Mouse (Mus musculus) forebrain, embryonic 11.5 days (tissue): Measurements from ENCODE around the gene Cdh12. TPM values are rescaled to one million over a fixed set of nuclear protein-coding genes. Genes with fewer than 3 reads are reported as not detected.

Experiments
- ATAC-seq: fragments of 200-750 bp; cut with Nextera tagmentation; replicated peaks from 2 replicates; pipeline ENCODE4 v1.8.0; 2017; ENCODE audit warnings: moderate TSS enrichment; ENCODE audit not compliant: low FRiP score
- DNase-seq: peaks from one replicate; pipeline ENCODE4 v3.0.0-alpha.2; 2017; ENCODE audit warnings: low spot score
- H3K27ac ChIP-seq: fragments of 300-500 bp; sonication (generic); 2 replicates; pipeline ENCODE4 v1.5.1; 2014; ENCODE audit warnings: low read depth, low read length
- H3K27me3 ChIP-seq: fragments of 300-500 bp; sonication (generic); 2 replicates; pipeline ENCODE4 v1.6.1; 2014; ENCODE audit warnings: mild to moderate bottlenecking, low read length, mixed read lengths; ENCODE audit not compliant: control insufficient read depth, insufficient read depth
- H3K36me3 ChIP-seq: fragments of 300-500 bp; sonication (generic); 2 replicates; pipeline ENCODE4 v1.6.1; 2014; ENCODE audit warnings: mild to moderate bottlenecking, low read length, moderate library complexity, mixed read lengths; ENCODE audit not compliant: control insufficient read depth, insufficient read depth
- H3K4me1 ChIP-seq: fragments of 300-500 bp; sonication (generic); replicated peaks from 2 replicates; pipeline ENCODE4 v1.6.1; 2014; ENCODE audit warnings: low read length, mixed read lengths; ENCODE audit not compliant: control insufficient read depth, insufficient read depth
- H3K4me2 ChIP-seq: fragments of 300-500 bp; sonication (generic); 2 replicates; pipeline ENCODE4 v1.6.1; 2014; ENCODE audit warnings: low read depth, mild to moderate bottlenecking, low read length, moderate library complexity, mixed read lengths; ENCODE audit not compliant: severe bottlenecking
- H3K4me3 ChIP-seq: fragments of 300-500 bp; sonication (generic); 2 replicates; pipeline ENCODE4 v1.5.1; 2014; ENCODE audit warnings: low read depth, low read length
- H3K9ac ChIP-seq: fragments of 300-500 bp; sonication (generic); 2 replicates; pipeline ENCODE4 v1.6.1; 2014; ENCODE audit warnings: low read length
- H3K9me3 ChIP-seq: fragments of 300-500 bp; sonication (generic); 2 replicates; pipeline ENCODE4 v1.6.1; 2016; ENCODE audit warnings: low read length, mixed read lengths; ENCODE audit not compliant: control insufficient read depth
- WGBS: fragments of 180-500 bp; shearing (Covaris S2); extraction: QIAGEN DNeasy Blood & Tissue Kit; methylation state at CpG from one replicate; pipeline ENCODE4 v1.1.7; 2014; 5-methylcytosine and 5-hydroxymethylcytosine counted together
- polyA plus RNA-seq: library from polyadenylated mRNA; unstranded; fragments of >200 nt; fragmentation: Nextera tagmentation; extraction: Ambion mirVana; gene quantifications from 2 replicates; pipeline ENCODE4 v1.2.1, GENCODE M21; 2014

The Cdh12 gene
- polyA plus RNA-seq, 1 experiment from 2014 or later: 0.17 TPM

DNA sequence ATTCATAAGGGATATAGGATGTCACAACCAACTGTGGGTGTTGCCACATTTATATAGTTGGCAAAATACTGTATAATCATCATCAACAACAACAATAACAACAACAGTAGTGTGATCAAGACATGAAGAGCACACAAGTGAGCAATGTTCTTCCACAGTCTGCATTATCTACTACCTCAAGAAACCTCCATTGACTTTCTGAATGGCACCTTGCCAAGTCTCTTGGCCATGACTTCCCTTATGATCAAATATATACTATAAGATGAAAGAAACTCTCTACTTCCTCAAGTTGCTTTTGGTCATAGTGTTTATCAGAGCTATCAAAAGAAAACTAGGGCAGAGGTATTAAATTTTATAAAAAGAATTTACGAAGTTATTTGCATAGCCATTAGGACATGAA, 820.8 kb downstream of the Cdh12 start:
- no peaks in the 10 kb centered on the region for H3K9me3 ChIP-seq
- no peak for DNase-seq
- no peaks in the 10 kb centered on the region for H3K36me3 ChIP-seq
- no peak for ATAC-seq
- no peaks in the 10 kb centered on the region for H3K4me1 ChIP-seq
- no peak overlapping the region for H3K27ac ChIP-seq
- 85% methylated on average over 1 of the region's 1 CpGs for WGBS
- no peak overlapping the region for H3K4me2 ChIP-seq
- H3K4me3 ChIP-seq: no peak overlapping the region
- no peak overlapping the region for H3K9ac ChIP-seq
- no peaks in the 10 kb centered on the region for H3K27me3 ChIP-seq

DNA sequence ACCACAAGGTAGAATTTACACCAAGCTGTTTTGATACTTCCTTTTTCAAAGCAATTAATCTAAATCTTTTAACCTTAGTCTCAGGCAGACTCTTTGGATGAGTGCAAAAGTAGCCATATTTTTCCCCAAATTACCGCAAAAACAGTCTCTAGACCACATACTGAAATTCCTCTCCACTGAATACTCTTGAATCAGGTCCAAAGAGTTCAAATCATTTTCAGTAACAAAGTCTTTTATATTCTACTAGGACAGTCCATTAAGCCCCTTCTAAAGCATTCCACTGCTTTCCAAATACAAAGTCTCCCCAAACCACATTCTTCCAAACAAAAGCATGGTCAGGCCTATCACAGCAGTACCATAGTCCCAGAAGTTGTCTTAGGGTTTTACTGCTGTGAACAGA, 848.0 kb downstream of the Cdh12 start:
- no peaks in the 10 kb centered on the region for H3K36me3 ChIP-seq
- ATAC-seq: no peak
- WGBS: 83% methylated on average over 1 of the region's 1 CpGs

DNA sequence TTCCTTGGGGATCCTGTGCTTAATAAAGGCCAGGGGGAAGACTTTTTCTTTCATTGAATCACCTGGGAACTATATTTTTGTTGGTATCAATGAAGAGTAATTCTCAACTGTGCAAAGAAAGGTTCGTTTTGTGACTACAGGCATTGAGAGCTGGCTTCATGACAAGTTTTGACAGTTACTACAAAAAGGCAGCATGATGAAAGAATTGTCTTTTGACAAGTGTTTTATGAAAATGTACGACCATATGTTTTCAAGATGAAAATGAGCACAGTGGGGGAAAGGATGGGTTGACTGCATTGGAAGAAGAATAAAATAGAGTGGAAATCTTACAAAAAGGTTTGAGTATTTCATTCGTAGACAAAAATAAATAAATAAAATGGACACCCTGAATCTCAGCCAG, 866.4 kb downstream of the Cdh12 start:
- 79% methylated on average over 3 of the region's 3 CpGs for WGBS

More for the DNA sequence above, 848.0 kb downstream of the Cdh12 start:
- no peak overlapping the region for H3K4me3 ChIP-seq
- no peak overlapping the region for H3K4me2 ChIP-seq
- no peaks in the 10 kb centered on the region for H3K9me3 ChIP-seq
- no peaks in the 10 kb centered on the region for H3K4me1 ChIP-seq
- no peaks in the 10 kb centered on the region for H3K27me3 ChIP-seq
- H3K9ac ChIP-seq: no peak overlapping the region
- no peak for DNase-seq
- no peak overlapping the region for H3K27ac ChIP-seq

DNA sequence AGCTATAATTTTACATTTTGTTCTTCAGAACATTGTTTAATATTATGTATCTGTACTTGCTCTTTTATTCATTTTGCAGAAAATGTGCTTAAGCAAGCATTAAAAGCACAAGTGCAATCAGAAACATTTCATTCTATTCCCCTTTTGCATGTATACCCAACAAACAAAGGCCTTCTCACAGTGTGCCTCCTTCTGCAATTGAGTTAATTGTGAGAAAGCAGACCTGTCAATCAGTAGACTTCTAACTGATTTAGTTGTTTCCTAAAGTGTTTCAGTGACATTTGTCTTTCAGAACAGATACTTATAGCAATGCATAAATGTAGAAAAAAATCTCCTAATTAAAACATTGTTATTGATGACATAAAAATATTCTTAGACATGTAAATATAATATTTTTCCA, 894.8 kb downstream of the Cdh12 start:
- DNase-seq (no peak), ATAC-seq (0 out of 2 replicates have a peak, but pooled peaks have one; percentile 18)
- H3K27ac ChIP-seq: no peak overlapping the region
- H3K9ac ChIP-seq: no peak overlapping the region
- H3K4me2 ChIP-seq: no peak overlapping the region
- no peaks in the 10 kb centered on the region for H3K4me1 ChIP-seq
- H3K4me3 ChIP-seq: no peak overlapping the region
- no peaks in the 10 kb centered on the region for H3K27me3 ChIP-seq
- H3K9me3 ChIP-seq: no peaks in the 10 kb centered on the region
- H3K36me3 ChIP-seq: no peaks in the 10 kb centered on the region

More for the DNA sequence above, 866.4 kb downstream of the Cdh12 start:
- Histone ChIP-seq H3K4me2 (no peak overlapping the region), H3K4me1 (no peaks in the 10 kb centered on the region), H3K9ac (no peak overlapping the region), H3K9me3 (no peaks in the 10 kb centered on the region), H3K36me3 (no peaks in the 10 kb centered on the region), H3K4me3 (no peak overlapping the region), H3K27me3 (no peaks in the 10 kb centered on the region), H3K27ac (no peak overlapping the region)
- no peak for DNase-seq
- no peak for ATAC-seq

DNA sequence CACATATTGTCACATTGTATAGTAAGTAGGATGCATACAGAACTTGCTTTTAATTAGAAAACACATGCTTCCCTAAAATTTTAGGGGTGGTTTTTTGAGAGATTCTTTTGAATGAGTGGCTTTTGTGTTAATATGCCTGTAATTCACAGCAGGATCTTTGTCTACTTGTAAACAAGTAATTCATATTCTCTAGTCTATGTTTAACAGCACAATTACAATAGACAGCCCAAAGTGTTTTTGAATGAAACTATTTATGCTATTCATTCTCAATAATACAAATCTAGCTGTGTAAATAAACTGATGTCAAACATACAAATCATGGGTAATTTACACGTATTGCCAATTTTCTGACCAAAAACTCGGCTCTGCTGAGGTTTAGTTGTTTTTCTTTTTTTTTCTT, 895.3 kb downstream of the Cdh12 start:
- no peaks in the 10 kb centered on the region for H3K9me3 ChIP-seq
- H3K36me3 ChIP-seq: no peaks in the 10 kb centered on the region
- H3K27me3 ChIP-seq: no peaks in the 10 kb centered on the region
- no peak overlapping the region for H3K27ac ChIP-seq
- H3K9ac ChIP-seq: no peak overlapping the region
- H3K4me1 ChIP-seq: no peaks in the 10 kb centered on the region
- 34% methylated on average over 2 of the region's 2 CpGs for WGBS
- H3K4me2 ChIP-seq: no peak overlapping the region
- DNase-seq: no peak
- no peak overlapping the region for H3K4me3 ChIP-seq
- ATAC-seq: no peak

DNA sequence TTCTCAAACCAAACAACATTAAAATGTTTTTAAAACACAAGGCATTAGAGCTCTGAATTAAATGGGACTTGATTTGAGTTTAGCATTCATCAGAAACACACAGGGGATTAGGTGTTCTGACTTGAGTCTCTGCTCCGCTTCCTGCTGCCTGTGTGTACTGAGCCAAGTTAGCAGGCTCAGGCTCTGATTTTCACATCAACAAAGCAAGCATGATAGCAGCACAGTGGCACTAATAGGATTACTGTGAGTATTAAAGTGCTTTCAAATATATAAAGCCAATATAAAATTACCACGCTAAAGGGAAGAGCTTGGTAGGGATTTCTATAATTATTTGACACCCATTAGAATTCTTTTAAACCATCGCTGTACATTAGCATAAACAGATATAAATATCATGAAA, 895.7 kb downstream of the Cdh12 start:
- Histone ChIP-seq H3K4me1 (no peaks in the 10 kb centered on the region), H3K4me3 (no peak overlapping the region), H3K9ac (no peak overlapping the region), H3K4me2 (no peak overlapping the region), H3K27ac (no peak overlapping the region), H3K9me3 (no peaks in the 10 kb centered on the region), H3K27me3 (no peaks in the 10 kb centered on the region), H3K36me3 (no peaks in the 10 kb centered on the region)
- WGBS: 18% methylated on average over 3 of the region's 3 CpGs
- peak; percentile 44 for DNase-seq
- ATAC-seq: peak; percentile 84

DNA sequence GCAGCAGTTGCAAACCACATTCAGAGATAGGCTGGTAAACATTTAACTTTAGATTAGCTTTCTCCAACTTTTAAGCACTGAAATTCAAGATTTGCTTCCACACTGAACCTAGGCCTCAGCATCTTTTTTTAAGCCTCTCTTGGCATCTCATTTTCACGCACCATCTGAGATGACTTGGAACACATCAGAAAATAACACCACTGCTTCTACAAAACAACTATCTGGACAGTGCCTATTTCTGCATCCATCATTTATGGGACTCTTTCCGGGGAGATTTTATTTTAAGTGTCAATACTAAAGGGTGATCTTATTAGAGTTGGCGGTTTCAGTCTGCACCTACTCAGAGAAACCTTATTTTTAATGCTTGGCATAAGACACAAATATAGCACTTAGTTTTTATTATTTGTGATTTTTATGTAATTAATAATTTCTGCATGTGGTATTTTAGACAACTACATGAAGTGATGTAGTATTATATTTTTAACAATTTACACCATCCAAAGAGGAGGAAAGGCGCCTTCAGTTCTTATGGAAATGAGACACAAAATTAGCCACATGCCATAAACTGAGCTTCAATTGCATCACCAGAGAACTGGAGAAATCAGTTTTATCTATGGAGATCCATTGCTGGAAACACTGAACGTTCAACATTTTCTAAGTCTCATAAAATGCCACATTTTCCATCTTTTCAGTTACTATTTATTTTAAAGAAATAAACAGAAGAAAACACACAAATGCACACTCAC, 906.5 kb downstream of the Cdh12 start:
- no peak overlapping the region for H3K9ac ChIP-seq
- H3K4me2 ChIP-seq: no peak overlapping the region
- H3K4me1 ChIP-seq: no peaks in the 10 kb centered on the region
- no peaks in the 10 kb centered on the region for H3K27me3 ChIP-seq
- no peaks in the 10 kb centered on the region for H3K36me3 ChIP-seq
- no peak overlapping the region for H3K27ac ChIP-seq
- H3K4me3 ChIP-seq: no peak overlapping the region
- no peaks in the 10 kb centered on the region for H3K9me3 ChIP-seq
- no peak for ATAC-seq
- whole genome bisulfite sequencing: 92% methylated on average over 5 of the region's 5 CpGs
- DNase-seq: no peak

DNA sequence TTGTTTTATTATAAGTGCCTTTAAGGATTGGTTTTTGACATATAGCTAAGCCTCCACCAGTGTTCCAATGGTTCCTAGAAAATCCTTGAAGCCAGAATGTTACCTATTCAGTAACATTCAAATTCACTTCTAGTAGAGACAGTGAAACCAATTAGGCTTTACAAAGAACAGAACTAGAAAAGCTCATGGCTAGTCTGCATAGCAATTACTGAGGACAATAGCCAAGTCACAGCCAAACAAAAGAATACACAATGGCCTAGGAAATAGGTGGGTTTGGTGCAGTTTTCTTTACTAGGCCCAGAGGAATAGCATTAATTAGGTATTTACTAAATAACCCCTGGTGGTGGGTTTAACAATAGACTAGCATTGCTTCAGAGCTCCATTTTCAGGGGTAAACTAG, 917.3 kb downstream of the Cdh12 start:
- H3K9ac ChIP-seq: no peak overlapping the region
- no peaks in the 10 kb centered on the region for H3K4me1 ChIP-seq
- no peak for ATAC-seq
- H3K4me3 ChIP-seq: no peak overlapping the region
- no peaks in the 10 kb centered on the region for H3K9me3 ChIP-seq
- no peak overlapping the region for H3K27ac ChIP-seq
- H3K36me3 ChIP-seq: no peaks in the 10 kb centered on the region
- H3K27me3 ChIP-seq: no peaks in the 10 kb centered on the region
- no peak overlapping the region for H3K4me2 ChIP-seq
- DNase-seq: no peak

DNA sequence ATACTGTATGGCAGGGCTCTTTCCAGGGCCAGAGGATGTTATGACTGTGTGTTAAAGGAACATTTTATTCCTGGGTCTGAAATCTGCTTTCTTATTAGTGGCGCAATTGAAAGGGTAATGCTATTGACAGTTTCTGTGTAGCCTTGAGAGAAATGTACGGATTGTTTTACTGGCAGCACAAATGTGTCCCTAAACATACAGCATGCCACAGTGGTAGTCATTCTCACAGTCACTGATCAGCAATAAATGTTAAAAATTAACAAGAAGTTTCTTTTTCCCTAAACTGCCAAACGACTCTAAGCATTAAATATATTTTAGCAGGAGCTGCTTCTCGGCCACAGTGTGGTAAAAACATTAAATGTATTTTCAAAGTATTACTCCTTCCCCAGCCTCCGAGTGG, 926.4 kb downstream of the Cdh12 start:
- H3K4me2 ChIP-seq: no peak overlapping the region
- no peaks in the 10 kb centered on the region for H3K36me3 ChIP-seq
- no peak for DNase-seq
- H3K9ac ChIP-seq: no peak overlapping the region
- 89% methylated on average over 5 of the region's 5 CpGs for WGBS
- H3K9me3 ChIP-seq: no peaks in the 10 kb centered on the region
- H3K27me3 ChIP-seq: no peaks in the 10 kb centered on the region
- no peak overlapping the region for H3K27ac ChIP-seq
- H3K4me1 ChIP-seq: no peaks in the 10 kb centered on the region
- no peak for ATAC-seq
- no peak overlapping the region for H3K4me3 ChIP-seq
